Mouse (Mus musculus) kidney, adult 2 months (tissue): ENCODE data around the gene Phospho1.

Experiments used
- CTCF ChIP-seq: fragments of 200-500 bp; conservative IDR thresholded peaks from 2 replicates; pipeline ENCODE4 v1.5.1; 2011; ENCODE audit warnings: low read depth, mild to moderate bottlenecking, control low read depth, low read length, moderate library complexity, mixed read lengths; ENCODE audit not compliant: insufficient read depth, insufficient read length
- POLR2A ChIP-seq: fragments of 200-500 bp; IDR thresholded peaks from one replicate; pipeline ENCODE4 v1.6.1; 2011; ENCODE audit warnings: low read depth, low read length, control low read depth

DNA sequence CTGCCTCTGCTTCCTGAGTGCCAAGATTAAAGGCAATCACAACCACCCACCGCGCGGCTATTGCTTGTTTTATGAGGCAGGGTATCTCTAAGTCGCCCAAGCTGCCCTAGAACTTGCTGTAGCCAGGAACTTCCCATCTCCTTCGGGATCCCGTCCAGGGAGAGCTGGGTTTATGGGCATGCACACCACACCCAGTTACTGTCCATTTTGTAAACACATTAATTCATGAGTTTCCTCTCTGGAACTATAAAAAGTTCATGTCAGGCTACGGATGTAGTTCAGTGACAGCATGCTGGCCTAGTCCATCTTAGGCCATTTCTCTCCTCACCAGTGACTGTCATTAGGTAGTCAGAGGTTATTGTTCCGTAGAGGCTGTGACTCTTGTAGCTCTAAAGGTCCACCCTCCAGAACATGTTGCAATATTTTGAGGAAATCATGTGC, 34.8 kb upstream of the Phospho1 start:
- TF ChIP-seq CTCF (no peak), POLR2A (no peak)
